Mouse (Mus musculus): ENCODE results near the gene Lipk.
A peak's percentile ranks its signal among the peaks of the same experiment; 100 is the strongest.

Gene Lipk

GRCm38 (mm10) chr19:34008002-34008401 is at the start of gene Lipk:
Lipk (plus strand) TSS chr19:34008290.
- DNase-seq: no peak

- DNase-seq: no peak
Observed at GRCm38 (mm10) chr19:33960887-33961286, 47.2 kb upstream of the Lipk start, which contains the start of gene Lipf. Lipf (plus strand) TSS chr19:33961187.

GRCm38 (mm10) chr19:33979007-33979406 is 29.1 kb upstream of the Lipk start:
- DNase-seq: peak; percentile 8

- DNase-seq: no peak
Observed at GRCm38 (mm10) chr19:33983043-33983442, 25.0 kb upstream of the Lipk start.

GRCm38 (mm10) chr19:34021440-34022172 is 13.5 kb downstream of the Lipk start:
- DNase-seq: no peak

- no peak for DNase-seq
Observed at GRCm38 (mm10) chr19:34022759-34023158, 14.7 kb downstream of the Lipk start.

- DNase-seq: no peak
Observed at GRCm38 (mm10) chr19:34039731-34040130, 31.6 kb downstream of the Lipk start.

- DNase-seq: no peak
Observed at GRCm38 (mm10) chr19:34043008-34043407, 34.9 kb downstream of the Lipk start.

GRCm38 (mm10) chr19:34049371-34050039 is 41.4 kb downstream of the Lipk start:
- DNase-seq: no peak

GRCm38 (mm10) chr19:34051502-34051901 is 43.4 kb downstream of the Lipk start:
- no peak for DNase-seq

- DNase-seq: no peak
Observed at GRCm38 (mm10) chr19:34063547-34063946, 55.5 kb downstream of the Lipk start.

- no peak for DNase-seq
Observed at GRCm38 (mm10) chr19:34064059-34064458, 56.0 kb downstream of the Lipk start.

GRCm38 (mm10) chr19:34066779-34067472 is 58.8 kb downstream of the Lipk start, which contains the start of gene Lipn:
Lipn (plus strand) TSS chr19:34067358.
- no peak for DNase-seq

- no peak for DNase-seq
Observed at GRCm38 (mm10) chr19:34074239-34074638, 66.1 kb downstream of the Lipk start.

- no peak for DNase-seq
Observed at GRCm38 (mm10) chr19:34078130-34078529, 70.0 kb downstream of the Lipk start.

GRCm38 (mm10) chr19:34089011-34089680 is 81.1 kb downstream of the Lipk start:
- no peak for DNase-seq

GRCm38 (mm10) chr19:34095381-34095780 is 87.3 kb downstream of the Lipk start:
- DNase-seq: no peak

GRCm38 (mm10) chr19:34096228-34096627 is 88.1 kb downstream of the Lipk start:
- no peak for DNase-seq
